Mouse (Mus musculus): ENCODE data around the gene Cep68. TPM values are rescaled to one million over a fixed set of nuclear protein-coding genes. Genes with fewer than 3 reads are reported as not detected.
"Not testable (repeated sequence)": the region's sequence is repeated elsewhere in the genome, so short reads cannot be mapped to it uniquely, and the experiment has no call there.

Cep68 gene
- polyA plus RNA-seq, 1 experiment: 4.3 TPM

DNA sequence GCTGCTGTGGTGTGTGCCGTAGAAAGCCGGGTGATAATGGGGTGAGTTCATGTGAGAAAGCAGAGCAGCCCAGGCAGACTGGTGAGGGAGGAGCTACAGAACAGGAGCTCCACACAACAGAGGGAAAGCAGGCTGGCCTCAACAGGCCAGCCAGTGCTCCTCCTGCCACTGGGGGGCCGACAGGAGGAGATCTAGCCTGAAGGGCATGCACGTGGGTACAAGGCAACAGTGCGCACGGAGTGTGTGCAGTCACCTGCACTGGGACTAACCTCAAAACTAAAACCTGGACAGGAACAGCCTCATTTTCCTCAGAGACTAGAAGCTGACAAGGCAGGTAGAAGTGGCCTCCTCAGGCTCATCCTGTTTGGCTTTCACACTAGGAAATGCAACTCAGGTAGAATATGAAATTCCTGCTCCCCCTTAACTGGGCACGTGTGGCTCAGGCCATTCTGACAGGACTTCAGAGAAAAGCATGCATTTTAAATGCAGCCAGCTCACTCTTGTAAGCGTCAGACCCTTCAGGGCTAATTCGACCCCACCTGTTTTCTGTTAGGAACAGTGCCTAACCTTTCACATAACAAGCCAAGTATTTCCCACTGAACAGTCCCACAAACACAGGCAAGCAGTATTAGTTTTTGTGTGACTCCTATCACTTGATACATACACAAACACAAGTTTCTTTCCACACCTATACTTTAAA, 5.9 kb downstream of the Cep68 start:
- DNase-seq (ENCODE audit: low read depth, low spot score): no peak
- WGBS: 64% methylated on average over 9 of the region's 9 CpGs

DNA sequence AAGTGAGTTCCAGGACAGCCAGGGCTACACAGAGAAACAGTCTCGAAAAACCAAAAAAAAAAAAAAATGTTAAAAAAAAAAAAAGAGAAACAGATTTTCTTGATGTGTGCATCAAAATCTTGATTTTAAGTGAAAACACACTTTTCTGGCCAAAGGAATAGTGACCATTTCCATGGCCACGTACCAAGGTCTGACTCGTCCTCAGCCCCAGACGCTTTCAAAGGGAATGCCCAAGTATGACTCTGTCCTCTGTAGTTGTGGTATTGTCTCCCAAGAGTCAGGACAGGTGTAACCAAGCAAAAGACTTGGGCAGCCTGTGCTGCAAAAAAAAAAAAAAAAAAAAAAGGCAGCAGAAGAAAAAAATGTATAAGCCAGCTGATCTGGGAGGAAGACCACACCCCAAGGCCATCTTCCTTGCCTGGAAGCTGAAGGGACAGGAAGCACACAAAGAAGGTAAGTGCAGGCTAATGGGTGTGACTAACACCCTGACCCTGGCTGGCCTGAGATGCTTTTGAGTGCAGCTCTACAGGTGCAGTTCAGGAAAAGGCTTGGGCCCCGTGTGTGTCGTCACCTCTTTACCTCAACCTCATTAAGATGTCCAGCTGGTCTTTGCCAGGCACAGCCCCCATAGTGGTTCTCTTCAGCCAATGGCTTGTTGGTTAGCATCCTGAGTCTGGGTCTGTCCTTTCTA, 6.7 kb downstream of the Cep68 start:
- 78% methylated on average over 6 of the region's 6 CpGs for WGBS
- no peak for DNase-seq (ENCODE audit: low read depth, low spot score)

DNA sequence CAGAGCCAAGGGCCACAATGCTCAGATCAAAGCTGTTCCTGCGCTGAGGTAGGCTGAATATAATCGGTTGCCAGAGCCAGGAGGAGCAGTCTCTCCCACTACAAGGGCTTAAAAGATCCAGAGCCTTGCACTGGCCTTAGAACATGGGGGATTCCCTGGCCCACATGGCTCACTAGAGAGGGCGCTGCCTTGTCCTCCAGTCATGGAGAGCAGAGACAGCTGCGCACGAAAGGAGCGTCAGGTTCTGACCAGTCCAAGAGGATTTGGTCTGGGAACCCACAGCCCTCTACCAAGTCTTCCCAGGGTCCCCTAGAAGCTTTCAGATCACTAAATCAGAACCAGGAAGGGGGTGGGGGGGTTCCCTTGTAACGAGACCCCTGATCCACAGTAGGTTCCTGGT, 7.9 kb downstream of the Cep68 start:
- 91% methylated on average over 7 of the region's 7 CpGs for WGBS
- DNase-seq (ENCODE audit: low read depth, low spot score): no peak

- 64% methylated on average over 5 of the region's 5 CpGs for WGBS
- no peak for DNase-seq (ENCODE audit: low read depth, low spot score)
These were observed 8.9 kb downstream of the Cep68 start for GRCm38 (mm10) chr11:20240331-20240730.

DNA sequence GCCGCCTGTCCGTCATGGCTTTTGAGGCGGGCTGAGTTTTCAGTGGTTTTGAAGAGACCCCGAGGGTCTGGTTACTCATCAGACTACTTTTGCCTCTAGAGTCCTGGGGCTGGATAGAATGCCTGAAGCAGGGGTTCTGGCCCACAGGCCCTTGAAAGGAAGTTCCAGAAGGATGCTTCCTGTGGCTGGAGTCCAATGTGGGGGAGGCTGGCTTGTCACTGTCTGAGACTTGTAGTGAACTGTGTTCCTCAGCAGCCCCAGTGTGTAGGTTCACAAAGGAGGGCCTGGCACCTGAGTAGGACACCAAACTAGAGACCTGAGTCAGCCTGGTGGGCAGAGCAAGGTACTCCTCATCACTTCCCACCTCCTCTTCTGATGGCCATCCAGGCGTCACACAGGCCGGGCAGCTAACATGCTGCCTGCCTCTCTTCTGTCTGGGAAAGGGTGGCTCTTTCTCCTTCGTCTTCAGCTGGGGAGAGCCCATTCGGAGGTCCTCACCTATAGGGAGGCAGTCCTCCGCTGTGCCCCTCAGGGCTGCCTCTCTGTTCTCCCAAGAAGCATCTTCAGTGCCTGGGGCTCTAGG, 9.9 kb downstream of the Cep68 start:
- WGBS: 91% methylated on average over 9 of the region's 9 CpGs
- DNase-seq (ENCODE audit: low read depth, low spot score): no peak

GRCm38 (mm10) chr11:20237976-20238375, 11.3 kb downstream of the Cep68 start:
- DNase-seq (ENCODE audit: low read depth, low spot score): no peak
- 91% methylated on average over 3 of the region's 3 CpGs for WGBS

- 76% methylated on average over 7 of the region's 7 CpGs for WGBS
- DNase-seq (ENCODE audit: low read depth, low spot score): no peak
These were observed 12.2 kb downstream of the Cep68 start for GRCm38 (mm10) chr11:20237018-20237417.

DNA sequence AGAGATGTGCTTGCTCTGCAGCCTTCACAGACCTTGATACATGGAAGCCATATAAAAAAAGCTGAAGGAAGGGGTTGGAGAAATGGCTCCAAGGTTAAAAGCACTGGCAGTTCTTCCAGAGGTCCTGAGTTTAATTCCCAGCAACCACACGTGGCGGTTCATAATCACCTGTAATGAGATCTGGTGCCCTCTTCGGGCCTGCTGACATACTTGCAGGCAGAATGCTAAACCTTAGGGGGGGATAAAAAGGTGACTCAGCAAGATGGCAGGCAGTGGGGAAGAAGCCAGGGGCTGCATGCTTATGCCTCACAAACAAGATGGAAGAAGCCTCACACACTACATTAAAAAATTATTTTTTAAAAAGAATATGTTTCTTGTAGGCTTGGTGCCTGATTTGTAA, 15.0 kb downstream of the Cep68 start:
- WGBS: 65% methylated on average over 3 of the region's 3 CpGs
- DNase-seq (ENCODE audit: low read depth, low spot score): no peak

DNA sequence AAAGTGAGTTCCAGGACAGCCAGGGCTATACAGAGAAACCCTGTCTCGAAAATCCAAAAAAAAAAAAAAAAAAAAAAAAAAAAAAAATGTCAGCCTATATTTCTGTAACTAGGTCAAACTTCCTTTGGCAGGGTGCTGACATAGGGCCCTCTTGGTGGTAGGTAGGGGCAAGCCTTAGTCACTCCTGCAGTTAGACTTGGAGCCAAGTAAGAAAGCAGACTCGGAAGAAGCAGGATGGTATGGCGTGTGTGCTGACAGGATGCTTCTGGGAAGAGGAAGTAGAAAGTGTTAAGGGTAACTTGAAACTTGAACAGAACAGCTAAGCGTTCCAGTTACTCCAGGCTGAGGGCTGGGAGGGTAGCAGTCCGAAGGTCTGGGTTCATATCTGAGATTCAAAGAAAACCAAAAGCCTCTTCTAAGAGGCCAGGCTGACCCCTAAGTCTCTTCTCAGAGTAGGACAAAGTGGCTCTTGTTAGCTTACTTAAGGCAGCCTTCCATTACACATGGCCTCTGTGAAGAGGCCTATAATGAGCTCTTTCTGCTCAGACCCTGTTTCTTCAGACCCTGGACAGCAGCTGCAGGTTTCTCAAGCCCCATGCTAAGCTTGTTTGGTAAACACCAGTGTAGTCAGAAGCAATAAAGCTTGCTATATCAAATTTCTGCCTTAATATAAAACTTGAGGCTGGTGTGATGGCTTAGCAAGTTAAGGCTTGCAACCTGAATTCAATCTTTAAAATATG, 17.0 kb downstream of the Cep68 start:
- no peak for DNase-seq (ENCODE audit: low read depth, low spot score)
- 69% methylated on average over 4 of the region's 5 CpGs for WGBS

GRCm38 (mm10) chr11:20231128-20231878, 17.9 kb downstream of the Cep68 start:
- 57% methylated on average over 8 of the region's 8 CpGs for WGBS
- no peak for DNase-seq (ENCODE audit: low read depth, low spot score)

DNA sequence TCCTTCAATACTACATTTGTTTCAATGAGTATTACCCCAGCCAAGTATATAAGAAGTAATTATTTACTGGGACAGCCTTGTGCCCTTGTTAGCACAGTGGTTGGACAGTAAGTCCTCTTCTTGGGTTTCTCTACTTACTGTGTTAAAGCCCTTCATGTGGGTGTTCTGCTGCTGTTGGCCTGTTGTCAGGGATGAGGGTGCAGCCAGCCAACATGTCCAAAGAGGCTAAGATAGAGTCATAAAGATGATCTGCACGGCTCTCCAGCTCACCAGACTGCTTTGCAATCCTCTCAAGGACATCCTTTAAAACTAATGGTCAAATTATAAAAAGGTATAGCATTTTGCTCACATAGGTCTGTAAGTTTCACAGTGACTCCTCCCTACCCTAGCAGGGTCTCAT, 18.9 kb downstream of the Cep68 start:
- WGBS: 34% methylated on average over 1 of the region's 1 CpGs
- no peak for DNase-seq (ENCODE audit: low read depth, low spot score)

DNA sequence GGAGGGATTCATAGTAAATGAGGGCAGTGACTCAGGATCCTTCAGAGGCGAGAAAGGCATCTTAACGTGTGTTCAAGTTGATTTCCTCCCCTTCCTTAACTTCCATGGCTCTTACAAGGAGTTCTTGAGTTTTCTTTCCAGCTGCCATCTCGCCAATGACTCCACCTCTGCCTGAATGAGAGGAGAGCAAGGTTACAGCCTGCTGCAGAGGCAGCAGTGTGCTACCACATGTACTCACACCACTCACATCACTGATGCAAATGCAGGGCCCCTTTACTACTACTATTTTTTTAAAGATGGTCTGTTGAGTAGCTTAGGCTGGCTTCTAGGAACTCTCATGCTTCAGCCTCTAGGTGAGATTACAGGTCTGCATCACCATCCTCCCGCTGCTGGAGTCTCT, 19.9 kb downstream of the Cep68 start:
- 75% methylated on average over 4 of the region's 4 CpGs for WGBS

GRCm38 (mm10) chr11:20228666-20229065, 20.6 kb downstream of the Cep68 start:
- 71% methylated on average over 5 of the region's 5 CpGs for WGBS

More for the DNA sequence above, 19.9 kb downstream of the Cep68 start:
- no peak for DNase-seq (ENCODE audit: low read depth, low spot score)

GRCm38 (mm10) chr11:20225938-20226337, 23.3 kb downstream of the Cep68 start:
- 97% methylated on average over 4 of the region's 4 CpGs for WGBS
- DNase-seq (ENCODE audit: low read depth, low spot score): no peak

More at GRCm38 (mm10) chr11:20228666-20229065, 20.6 kb downstream of the Cep68 start:
- DNase-seq (ENCODE audit: low read depth, low spot score): no peak

DNA sequence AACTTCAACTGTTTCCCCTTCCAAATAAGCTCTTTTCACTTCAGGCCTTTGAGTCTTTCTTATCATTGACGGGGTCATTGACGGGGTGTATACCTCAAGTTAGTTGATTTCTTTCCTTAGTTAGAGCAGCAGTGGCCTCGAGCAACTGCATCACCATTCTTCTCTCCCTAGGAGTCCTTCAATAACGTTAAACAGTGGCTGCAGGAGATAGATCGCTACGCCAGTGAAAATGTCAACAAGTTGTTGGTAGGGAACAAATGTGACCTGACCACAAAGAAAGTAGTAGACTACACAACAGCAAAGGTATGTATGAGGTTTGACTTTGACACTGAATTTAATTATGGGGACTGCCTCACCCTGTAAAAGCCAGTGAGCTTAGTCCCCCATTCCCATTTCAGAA, 25.0 kb downstream of the Cep68 start:
- WGBS: 79% methylated on average over 6 of the region's 6 CpGs
- DNase-seq (ENCODE audit: low read depth, low spot score): no peak

GRCm38 (mm10) chr11:20221671-20222070, 27.6 kb downstream of the Cep68 start:
- DNase-seq (ENCODE audit: low read depth, low spot score): not testable (repeated sequence)
- 63% methylated on average over 1 of the region's 1 CpGs for WGBS

DNA sequence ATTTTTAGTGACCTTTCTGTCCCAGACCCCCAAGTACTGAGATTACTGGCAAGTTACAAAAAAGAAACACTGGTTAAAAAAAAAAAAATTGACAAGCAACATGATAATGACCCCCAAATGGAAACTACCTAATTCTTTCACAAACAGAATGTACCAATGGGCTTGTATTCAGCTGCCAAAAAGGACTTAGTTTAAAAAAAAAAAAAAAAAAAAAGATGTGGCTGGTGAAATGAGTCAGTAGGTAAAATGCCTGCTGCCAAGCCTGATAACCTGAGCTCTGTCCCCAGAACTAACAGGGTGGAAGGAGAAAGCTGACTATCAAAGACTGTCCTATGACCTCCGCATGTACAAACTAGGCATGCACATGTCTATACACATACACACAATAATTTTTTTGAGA, 32.0 kb downstream of the Cep68 start:
- 100% methylated on average over 1 of the region's 1 CpGs for WGBS
- no peak for DNase-seq (ENCODE audit: low read depth, low spot score)

DNA sequence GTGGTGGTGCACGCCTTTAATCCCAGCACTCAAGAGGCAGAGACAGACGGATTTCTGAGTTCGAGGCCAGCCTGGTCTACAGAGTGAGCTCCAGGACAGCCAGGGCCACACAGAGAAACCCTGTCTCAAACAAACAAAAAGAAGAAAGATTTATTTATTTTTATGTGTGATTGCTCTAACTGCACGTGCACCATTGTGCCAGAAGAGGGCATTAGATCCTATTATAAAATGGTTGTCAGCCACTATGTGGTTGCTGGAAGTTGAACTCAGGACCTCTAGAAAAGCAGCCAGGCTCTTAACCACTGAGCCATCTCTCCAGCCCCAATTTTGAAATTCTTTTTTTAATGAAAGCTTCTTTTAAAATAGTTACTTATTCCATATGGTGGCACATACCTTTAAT, 32.8 kb downstream of the Cep68 start:
- WGBS: 82% methylated on average over 4 of the region's 4 CpGs
- DNase-seq (ENCODE audit: low read depth, low spot score): no peak

DNA sequence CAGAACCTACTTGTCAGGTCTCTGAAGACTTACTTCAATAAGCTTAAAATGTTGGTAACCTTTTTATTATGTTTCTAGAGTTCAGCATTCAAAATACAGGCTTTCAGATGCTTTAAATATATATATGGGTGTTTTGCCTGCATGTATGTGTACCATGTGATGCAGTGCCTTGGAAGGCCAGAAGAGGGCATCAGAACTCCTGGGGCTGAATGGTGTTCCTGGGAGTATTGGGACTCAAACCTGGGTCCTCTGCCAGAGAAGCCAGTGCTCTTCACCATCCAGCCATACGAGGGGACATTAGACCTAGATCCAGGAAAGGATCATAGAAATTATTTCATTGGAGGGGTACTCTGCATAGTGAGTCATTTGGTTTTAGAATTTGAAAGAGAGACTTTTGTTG, 34.5 kb downstream of the Cep68 start:
- 96% methylated on average over 1 of the region's 1 CpGs for whole genome bisulfite sequencing
- no peak for DNase-seq (ENCODE audit: low read depth, low spot score)

GRCm38 (mm10) chr11:20211838-20212237, 37.4 kb downstream of the Cep68 start:
- 39% methylated on average over 2 of the region's 2 CpGs for WGBS
- no peak for DNase-seq (ENCODE audit: low read depth, low spot score)
